Mouse (Mus musculus): ENCODE results near the gene Aldh16a1. TPM values are rescaled to one million over a fixed set of nuclear protein-coding genes. Genes with fewer than 3 reads are reported as not detected.

Aldh16a1 gene
- polyA plus RNA-seq, 2 experiments = 17.9 to 23.1 TPM

DNA sequence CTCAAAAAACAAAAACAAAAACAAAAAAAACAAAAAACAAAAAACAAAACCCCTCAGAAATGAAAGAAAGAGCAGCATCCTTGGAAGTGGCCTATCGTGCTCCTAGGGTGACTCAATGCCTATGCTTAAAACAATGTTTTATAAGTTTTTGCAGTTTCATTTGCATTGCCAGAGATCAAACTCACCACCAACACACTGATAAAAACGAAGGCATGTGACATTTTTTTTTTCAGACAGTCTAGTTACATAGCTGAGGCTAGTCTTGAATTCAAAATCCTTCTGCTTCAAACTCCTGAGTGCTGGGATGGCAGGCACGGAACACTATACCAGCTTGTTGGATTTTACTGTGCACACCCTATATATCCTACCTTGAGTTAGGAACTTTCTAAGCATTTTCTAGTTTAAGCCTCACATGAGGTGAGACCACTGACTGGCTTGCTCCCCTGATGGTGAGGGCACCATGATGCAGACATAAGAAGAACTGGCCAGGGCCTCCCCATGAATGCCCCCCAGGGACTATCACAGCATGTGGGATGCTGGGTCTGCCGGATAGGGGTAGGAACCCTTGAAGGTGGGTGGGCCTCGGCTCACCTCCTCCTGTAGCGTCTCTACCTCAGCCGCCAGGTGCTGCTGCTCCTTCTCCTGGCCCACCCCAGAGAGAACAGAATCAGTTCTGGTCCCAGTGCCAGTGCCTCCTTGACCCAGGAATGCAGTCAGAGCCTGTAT lies 38.4 kb upstream of the Aldh16a1 start:
- DNase-seq (ENCODE audit: low read depth in 3 of 3, low spot score in 3 of 3) = no peak
- 61% methylated on average over 7 of the region's 7 CpGs for WGBS (ENCODE audit: insufficient replicate concordance)
- Histone ChIP-seq H3K9me3 (ENCODE audit: control insufficient read depth, low read length) (no peaks in the 10 kb centered on the region), H3K27ac (no peak overlapping the region), H3K27me3 (ENCODE audit: control insufficient read depth, insufficient read depth, low read length) (no peaks in the 10 kb centered on the region; the same call in none of the 2 replicates), H3K9ac (replicated peaks) (no peak overlapping the region), H3K4me1 (replicated peaks; ENCODE audit: control insufficient read depth in 2 of 2, insufficient read depth in 2 of 2, low read length in 1 of 2) (no peaks in the 10 kb centered on the region), H3K4me3 (ENCODE audit: insufficient read depth in 1 of 2, low read depth in 2 of 2, low read length in 2 of 2) (no peak overlapping the region), H3K36me3 (replicated peaks; ENCODE audit: control insufficient read depth, insufficient read depth, low read depth) (no peaks in the 10 kb centered on the region), H3K4me2 (ENCODE audit: low read depth) (no peak overlapping the region)
- TF ChIP-seq EP300 (IDR thresholded peaks at IDR 0.05; ENCODE audit: low read depth) (no peak), CTCF (IDR thresholded peaks at IDR 0.05; ENCODE audit: low read depth) (no peak)
- ATAC-seq (ENCODE audit: insufficient read depth) = no peak

GRCm38 (mm10) chr7:45191803-45192363 lies 37.5 kb upstream of the Aldh16a1 start:
- no peaks in the 10 kb centered on the region for H3K9me3 ChIP-seq (ENCODE audit: control insufficient read depth, low read length)
- DNase-seq (ENCODE audit: low read depth in 3 of 3, low spot score in 3 of 3) (no peak), ATAC-seq (ENCODE audit: insufficient read depth) (no peak)
- H3K27ac ChIP-seq = no peak overlapping the region
- no peaks in the 10 kb centered on the region; the same call in none of the 2 replicates for H3K27me3 ChIP-seq (ENCODE audit: control insufficient read depth, insufficient read depth, low read length)
- no peak overlapping the region for H3K4me2 ChIP-seq (ENCODE audit: low read depth)
- H3K9ac ChIP-seq (replicated peaks) = no peak overlapping the region
- H3K4me1 ChIP-seq (replicated peaks; ENCODE audit: control insufficient read depth in 2 of 2, insufficient read depth in 2 of 2, low read length in 1 of 2) = no peaks in the 10 kb centered on the region
- 24% methylated on average over 8 of the region's 8 CpGs for WGBS (ENCODE audit: insufficient replicate concordance)
- no peak overlapping the region for H3K4me3 ChIP-seq (ENCODE audit: insufficient read depth in 1 of 2, low read depth in 2 of 2, low read length in 2 of 2)
- no peaks in the 10 kb centered on the region for H3K36me3 ChIP-seq (replicated peaks; ENCODE audit: control insufficient read depth, insufficient read depth, low read depth)
- TF ChIP-seq CTCF (IDR thresholded peaks at IDR 0.05; ENCODE audit: low read depth) (no peak), EP300 (IDR thresholded peaks at IDR 0.05; ENCODE audit: low read depth) (no peak)

DNA sequence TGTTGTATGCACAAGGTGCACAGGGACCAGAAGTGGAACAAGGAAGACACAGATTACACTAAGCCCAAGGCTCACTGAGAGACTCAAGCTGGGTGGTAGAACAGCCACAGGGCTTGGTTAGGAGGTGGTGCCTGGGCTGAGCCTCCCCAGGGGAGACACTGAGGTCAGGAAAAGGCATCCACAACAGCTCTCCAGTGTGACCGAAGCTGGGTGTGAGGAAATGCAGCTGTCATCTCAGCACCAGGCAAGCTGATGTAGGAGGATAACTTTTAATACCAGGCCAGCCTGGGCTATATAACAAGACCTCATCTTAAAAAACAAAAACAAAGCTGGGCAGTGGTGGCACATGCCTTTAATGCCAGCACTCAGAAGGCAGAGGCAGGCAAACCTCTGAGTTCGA lies 36.8 kb upstream of the Aldh16a1 start:
- Histone ChIP-seq H3K9ac (replicated peaks) (no peak overlapping the region), H3K27ac (no peak overlapping the region), H3K9me3 (ENCODE audit: control insufficient read depth, low read length) (no peaks in the 10 kb centered on the region), H3K36me3 (replicated peaks; ENCODE audit: control insufficient read depth, insufficient read depth, low read depth) (no peaks in the 10 kb centered on the region), H3K27me3 (ENCODE audit: control insufficient read depth, insufficient read depth, low read length) (peaks cover 2% of the 10 kb centered on the region), H3K4me3 (ENCODE audit: insufficient read depth in 1 of 2, low read depth in 2 of 2, low read length in 2 of 2) (no peak overlapping the region), H3K4me2 (ENCODE audit: low read depth) (no peak overlapping the region), H3K4me1 (replicated peaks; ENCODE audit: control insufficient read depth in 2 of 2, insufficient read depth in 2 of 2, low read length in 1 of 2) (no peaks in the 10 kb centered on the region)
- DNase-seq (ENCODE audit: low read depth in 3 of 3, low spot score in 3 of 3) (no peak), ATAC-seq (ENCODE audit: insufficient read depth) (no peak)
- 62% methylated on average over 2 of the region's 2 CpGs for WGBS (ENCODE audit: insufficient replicate concordance)
- no peak for TF ChIP-seq EP300 (IDR thresholded peaks at IDR 0.05; ENCODE audit: low read depth)
- TF ChIP-seq CTCF (IDR thresholded peaks at IDR 0.05; ENCODE audit: low read depth) = no peak

GRCm38 (mm10) chr7:45190186-45190585 lies 35.8 kb upstream of the Aldh16a1 start:
- DNase-seq (ENCODE audit: low read depth in 3 of 3, low spot score in 3 of 3) (no peak), ATAC-seq (ENCODE audit: insufficient read depth) (no peak)
- TF ChIP-seq CTCF (IDR thresholded peaks at IDR 0.05; ENCODE audit: low read depth) (no peak), EP300 (IDR thresholded peaks at IDR 0.05; ENCODE audit: low read depth) (no peak)
- Histone ChIP-seq H3K4me2 (ENCODE audit: low read depth) (no peak overlapping the region), H3K27me3 (ENCODE audit: control insufficient read depth, insufficient read depth, low read length) (peaks cover 2% of the 10 kb centered on the region; the same call in 1 of the 2 replicates), H3K9me3 (ENCODE audit: control insufficient read depth, low read length) (no peaks in the 10 kb centered on the region), H3K4me1 (replicated peaks; ENCODE audit: control insufficient read depth in 2 of 2, insufficient read depth in 2 of 2, low read length in 1 of 2) (no peaks in the 10 kb centered on the region), H3K27ac (no peak overlapping the region), H3K9ac (replicated peaks) (no peak overlapping the region), H3K36me3 (replicated peaks; ENCODE audit: control insufficient read depth, insufficient read depth, low read depth) (no peaks in the 10 kb centered on the region), H3K4me3 (ENCODE audit: insufficient read depth in 1 of 2, low read depth in 2 of 2, low read length in 2 of 2) (no peak overlapping the region)
- WGBS (ENCODE audit: insufficient replicate concordance) = 63% methylated on average over 6 of the region's 6 CpGs

DNA sequence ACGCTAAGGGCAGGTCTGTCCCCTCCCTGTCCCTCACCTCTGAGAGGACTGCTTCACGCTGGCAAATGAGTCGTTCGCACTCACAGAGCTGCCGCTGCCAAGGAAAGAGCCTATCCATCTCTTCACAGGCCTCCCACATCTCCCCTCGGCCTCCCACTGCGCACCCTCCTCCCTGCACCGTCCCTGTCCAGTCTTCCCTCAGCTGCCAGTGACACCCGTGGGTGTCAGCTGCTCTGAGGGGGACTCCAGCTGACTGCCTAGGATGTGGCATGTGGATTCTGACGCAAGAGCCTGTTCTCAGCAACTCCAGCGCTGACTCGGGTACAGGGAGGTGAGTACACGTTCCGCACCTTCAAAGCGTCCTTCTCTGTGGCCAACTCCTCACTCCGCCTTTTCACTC lies 35.2 kb upstream of the Aldh16a1 start:
- Histone ChIP-seq H3K4me3 (ENCODE audit: insufficient read depth in 1 of 2, low read depth in 2 of 2, low read length in 2 of 2) (no peak overlapping the region), H3K36me3 (replicated peaks; ENCODE audit: control insufficient read depth, insufficient read depth, low read depth) (no peaks in the 10 kb centered on the region), H3K4me2 (ENCODE audit: low read depth) (no peak overlapping the region), H3K4me1 (replicated peaks; ENCODE audit: control insufficient read depth in 2 of 2, insufficient read depth in 2 of 2, low read length in 1 of 2) (no peaks in the 10 kb centered on the region), H3K9ac (replicated peaks) (no peak overlapping the region), H3K27ac (no peak overlapping the region), H3K27me3 (ENCODE audit: control insufficient read depth, insufficient read depth, low read length) (peaks cover 6% of the 10 kb centered on the region), H3K9me3 (ENCODE audit: control insufficient read depth, low read length) (no peaks in the 10 kb centered on the region)
- DNase-seq (ENCODE audit: low read depth in 3 of 3, low spot score in 3 of 3) (no peak), ATAC-seq (ENCODE audit: insufficient read depth) (no peak)
- TF ChIP-seq CTCF (IDR thresholded peaks at IDR 0.05; ENCODE audit: low read depth) = no peak
- TF ChIP-seq EP300 (IDR thresholded peaks at IDR 0.05; ENCODE audit: low read depth) = no peak
- WGBS (ENCODE audit: insufficient replicate concordance) = 53% methylated on average over 16 of the region's 16 CpGs
